Mouse (Mus musculus) embryo, embryonic 9.5 days (tissue): ENCODE measurements around the gene Nos1.

Source experiments
- DNase-seq: peaks from one replicate; pipeline ENCODE4 v3.0.0-alpha.2; 2017; ENCODE audit errors: extremely low spot score

Gene Nos1

DNA sequence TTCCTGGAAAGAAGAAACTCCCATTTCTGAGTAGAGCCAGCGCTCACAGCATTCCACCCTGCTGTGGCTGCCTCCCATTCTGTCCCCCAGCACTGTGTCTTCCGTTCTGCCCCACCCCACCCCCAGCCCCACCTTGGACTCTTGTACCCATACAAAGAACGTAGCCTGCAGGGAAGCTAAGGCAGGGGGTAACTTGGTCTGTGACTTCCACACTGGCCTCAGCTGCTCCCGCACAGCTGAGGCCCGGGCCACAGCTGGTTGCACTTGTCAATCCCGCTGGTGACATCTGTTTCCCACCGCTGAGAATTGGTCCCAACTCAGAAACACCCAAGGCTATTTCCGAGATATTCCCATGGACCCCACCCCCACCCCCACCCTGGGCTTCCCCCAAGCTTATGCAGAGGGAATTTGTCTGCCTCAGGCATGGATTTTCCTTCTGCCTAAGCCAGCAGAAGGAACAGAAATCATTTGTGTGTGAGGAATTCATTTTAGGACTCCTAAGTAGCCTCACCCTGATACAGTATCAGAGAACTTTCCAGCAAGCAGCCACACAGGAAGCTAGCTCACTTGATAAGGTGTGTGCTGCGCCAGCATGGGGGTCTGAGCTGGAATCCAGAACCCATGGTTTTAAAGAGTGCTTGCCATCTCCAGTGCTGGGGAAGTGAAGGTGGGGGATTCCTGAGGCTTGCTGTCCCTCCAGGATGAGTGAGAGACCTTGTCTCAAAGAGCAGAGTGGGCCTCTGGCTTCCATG is 117.4 kb downstream of the Nos1 start:
- DNase-seq = no peak

DNA sequence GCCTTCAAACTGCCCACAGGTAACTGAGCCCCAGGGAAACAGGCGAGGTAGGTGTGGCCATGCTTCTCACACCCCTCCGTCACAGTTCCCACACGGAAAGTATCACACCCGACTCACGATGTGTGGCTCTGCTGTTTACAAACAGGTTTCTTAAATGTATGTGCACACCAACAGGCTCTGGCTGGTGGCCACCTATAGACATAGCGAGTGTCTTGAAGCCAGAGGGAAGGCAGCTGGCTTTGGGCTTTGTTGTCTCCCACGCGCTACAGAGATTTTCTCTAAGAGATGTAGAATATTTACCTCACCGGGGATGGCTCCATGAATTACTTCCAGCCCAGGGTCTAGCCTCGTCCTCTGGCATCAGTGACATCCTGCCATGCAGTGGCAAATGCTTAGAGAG is 118.5 kb downstream of the Nos1 start:
- no peak for DNase-seq

DNA sequence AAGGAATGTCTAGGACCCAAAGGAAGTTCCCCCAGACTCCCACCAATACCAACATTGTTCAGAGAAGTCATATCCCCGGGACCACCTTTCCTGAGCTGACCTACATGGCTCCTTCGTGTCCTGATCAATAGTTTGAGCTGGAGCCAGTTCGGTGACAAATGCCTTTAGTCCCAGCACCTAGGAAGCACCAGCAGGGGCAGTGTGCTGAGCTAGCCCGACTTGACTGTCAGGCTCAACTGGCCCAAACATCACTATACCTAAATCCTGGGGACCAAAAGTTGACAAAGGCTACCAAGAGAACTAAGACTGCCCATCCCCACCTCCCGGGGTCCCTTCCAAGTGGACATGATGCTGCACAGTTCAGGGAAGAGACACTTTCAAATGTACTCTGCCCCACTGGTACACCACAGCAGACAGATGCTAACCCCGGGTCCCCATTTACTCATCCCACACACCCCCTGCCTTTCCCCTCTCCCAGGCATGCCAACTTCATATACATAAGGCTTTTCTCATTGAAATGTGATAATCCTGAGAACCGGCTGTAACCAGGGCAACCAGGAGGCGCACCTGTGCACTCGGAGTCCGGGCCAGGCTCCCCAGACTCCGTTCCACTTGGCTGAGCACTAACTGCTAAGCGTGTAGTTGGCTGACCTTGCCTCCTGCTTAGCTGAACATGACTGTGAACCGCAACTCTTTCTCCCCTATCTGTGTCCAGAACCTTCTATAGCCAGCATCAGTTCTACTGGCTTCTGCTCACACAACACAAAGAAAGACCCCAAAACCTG is 120.3 kb downstream of the Nos1 start:
- no peak for DNase-seq

DNA sequence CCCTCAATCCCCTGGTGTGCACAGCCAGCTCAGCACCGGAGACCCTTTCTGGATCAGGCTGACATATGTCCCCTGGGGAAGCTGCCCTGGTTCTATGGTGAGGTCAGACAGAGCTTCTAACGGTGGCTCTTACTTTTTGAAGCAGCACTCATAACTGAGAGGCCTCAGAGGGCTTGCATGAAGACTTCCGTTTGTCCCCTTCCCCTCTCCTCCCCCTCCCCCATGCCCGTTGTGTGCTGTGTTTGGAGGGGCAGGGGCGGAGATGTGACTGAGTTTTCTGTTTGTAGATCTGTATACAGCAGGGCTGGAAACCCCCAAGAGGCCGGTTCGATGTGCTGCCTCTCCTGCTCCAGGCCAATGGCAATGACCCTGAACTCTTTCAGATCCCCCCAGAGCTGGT is 122.7 kb downstream of the Nos1 start:
- DNase-seq = no peak

DNA sequence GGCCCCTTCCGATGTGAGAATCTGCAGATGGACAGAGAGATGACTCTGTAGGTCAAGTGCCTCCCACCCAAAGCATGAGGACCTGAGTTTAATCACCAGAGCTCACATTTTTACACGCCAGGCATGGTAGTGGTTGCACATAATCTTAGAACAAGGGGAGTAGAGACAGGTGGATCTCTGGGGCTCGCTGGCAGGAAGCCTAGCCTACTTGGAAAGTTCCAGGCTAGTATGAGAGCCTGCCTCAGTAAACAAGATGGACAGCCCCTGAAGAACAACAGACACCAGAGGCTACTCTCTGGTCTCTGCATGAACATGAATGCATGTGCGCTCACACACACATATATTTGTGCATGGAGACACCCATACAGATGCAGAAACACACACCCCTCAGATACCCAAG is 124.9 kb downstream of the Nos1 start:
- DNase-seq = no peak

DNA sequence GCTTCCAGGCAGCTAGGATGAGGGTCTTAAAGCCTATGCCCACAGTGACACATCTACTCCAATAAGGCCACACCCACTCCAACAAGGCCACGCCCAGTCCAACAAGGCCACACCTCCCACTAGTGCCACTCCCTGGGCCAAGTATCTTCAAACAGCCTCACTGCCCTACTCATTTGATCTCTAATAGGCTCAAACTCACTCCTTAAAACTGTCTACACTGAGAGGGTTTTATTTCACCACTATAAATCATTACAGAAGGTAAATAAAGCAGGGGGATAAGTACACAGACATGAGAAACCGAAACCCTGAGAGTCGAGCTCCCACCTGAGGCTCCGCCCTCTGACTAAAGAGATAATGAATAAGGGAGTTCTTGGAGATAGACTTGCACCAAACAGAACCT is 128.7 kb downstream of the Nos1 start:
- DNase-seq = no peak

DNA sequence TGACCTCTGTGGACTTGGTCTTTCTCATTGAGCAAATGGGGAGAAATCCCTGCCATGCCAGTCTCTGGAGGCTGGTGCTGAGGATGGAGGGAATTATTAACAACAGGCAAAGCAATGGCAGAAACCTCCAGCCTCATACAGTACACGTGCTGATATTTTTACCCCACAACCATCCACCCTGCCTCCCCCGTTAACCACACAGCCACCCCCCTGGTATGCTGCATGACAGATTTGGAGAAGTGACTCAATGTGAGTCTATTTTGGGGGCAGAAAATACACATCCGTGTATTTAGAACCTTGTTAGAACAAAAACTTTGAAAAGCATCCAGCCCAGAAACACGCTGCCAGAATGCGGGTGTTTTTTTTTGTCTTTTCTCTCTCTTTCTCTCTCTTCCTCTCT is 135.5 kb downstream of the Nos1 start:
- no peak for DNase-seq

DNA sequence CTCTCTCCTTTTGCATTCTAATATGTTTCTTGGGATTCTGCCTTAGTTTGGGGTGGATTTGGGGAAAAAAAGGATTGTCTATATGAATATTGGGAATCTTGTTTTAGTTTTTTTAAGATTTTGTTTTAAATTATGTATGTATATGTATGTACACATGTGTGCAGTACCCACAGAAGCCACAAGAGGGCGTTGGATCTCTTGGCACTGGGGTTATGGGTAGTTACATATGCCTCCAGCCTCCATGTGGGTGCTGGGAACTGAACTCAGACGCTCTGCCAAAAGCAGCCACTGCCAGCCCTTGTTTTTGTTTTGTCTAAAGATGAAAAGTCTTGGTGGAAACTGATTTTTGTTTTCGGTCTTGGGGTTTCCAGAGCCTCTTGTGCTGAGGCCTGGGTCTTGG is 136.1 kb downstream of the Nos1 start:
- no peak for DNase-seq

DNA sequence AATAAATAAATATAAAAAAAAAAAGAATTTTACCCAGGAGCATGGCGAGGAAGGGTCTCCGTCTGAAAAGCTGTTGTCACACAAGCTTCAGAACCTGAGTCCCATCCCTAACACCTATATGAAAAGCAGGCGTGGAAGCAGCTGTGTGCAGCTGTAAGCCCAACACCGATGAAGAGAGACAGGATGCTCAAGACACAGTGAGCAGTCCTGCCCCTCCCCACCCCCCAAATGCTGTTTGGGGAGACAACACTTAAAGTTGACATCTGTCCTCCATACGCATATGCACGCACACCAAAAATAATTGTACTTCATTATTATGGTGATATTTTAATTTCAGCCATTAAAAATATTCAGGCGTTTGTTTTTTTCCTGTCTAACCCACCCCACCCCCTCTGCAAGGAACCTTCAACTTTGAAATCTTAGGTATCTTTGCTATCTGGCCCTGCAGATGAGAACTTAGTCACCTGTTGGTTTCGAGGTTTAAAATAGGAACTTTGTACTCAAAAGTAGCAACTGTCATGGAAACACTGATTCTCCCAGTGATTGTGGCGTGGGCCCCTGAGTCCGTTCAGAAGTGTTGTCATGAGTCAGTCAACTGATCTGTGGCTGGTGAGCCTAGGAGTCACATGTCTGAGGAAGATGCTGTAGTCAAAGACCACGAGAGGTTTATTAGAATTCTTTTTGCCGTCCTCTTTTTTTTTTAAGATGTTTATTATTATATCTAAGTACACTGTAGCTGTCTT is 141.1 kb downstream of the Nos1 start:
- DNase-seq = no peak

DNA sequence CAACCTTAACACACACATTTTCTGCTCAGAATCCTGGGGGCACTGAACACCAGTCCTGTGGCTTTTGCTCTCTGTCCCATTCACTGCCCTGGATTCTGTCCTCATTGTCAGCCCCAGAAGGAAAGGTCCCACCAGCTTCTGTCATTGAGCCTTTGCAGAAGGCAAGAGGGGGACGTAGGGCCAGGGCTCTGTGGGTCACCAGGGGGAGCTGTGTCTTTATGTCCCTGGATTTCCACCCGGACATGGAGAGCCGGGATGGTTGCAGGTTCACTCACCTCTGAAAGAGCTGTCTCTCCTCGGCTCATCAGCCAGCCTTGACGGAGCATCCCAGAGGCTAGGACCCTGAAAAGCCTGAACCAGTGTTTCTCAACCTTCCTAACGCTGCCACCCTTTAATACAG is 142.9 kb downstream of the Nos1 start:
- no peak for DNase-seq

DNA sequence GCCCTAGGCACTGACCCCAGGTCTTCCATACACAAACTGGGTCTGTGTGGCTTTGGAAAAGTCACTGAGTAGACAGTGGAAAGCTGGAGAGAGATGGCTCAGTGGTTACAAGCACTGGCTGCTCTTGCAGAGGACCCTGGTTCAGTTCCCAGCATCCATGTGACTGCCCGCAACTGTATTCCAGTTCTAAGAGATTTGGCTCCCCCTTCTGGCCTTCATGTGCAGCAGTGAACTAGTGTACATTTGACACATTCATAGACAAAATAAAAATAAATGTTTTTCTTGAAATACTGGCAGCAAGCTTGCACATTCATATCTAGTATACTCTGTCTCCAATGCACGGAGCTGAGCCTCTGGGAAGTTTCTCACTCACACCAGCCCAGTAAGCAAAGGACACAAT is 147.7 kb downstream of the Nos1 start:
- no peak for DNase-seq

DNA sequence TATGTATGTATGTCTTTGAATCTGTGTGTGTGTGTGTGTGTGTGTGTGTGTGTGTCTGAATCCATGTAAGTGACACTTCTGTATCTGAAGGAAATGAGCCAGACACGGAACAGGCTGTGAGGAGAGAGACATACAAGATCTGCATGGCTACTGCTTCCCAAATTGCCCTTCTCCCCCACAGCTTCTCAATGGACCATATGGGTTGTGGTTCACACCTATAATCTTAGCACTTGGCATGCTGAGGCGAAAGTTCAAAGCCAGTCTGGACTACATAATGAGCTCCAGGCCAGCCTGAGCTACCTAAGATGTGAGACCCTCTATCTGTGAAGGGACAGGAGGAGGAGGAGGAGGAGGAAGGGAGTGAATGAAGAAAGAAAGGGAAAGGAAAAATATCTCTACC is 151.4 kb downstream of the Nos1 start:
- no peak for DNase-seq

DNA sequence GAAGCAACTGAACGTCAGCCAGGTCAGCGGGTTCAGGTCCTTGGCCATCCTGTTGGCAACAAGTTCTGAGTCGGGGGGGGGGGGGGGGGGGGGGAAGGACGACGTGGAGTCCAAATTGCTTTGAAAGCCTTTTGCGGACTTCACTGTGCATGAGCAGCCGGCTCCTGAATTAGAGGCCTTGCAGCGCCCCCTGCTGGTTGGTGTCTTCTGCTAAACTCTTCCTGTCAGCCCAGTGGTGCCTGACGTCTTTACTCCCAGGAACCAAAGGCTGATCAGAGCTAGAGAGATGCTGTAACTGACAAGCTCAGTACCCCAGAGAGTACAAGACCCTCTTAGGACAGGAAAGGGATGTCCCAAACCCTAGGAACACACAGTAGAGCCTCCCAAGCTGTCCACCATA is 152.0 kb downstream of the Nos1 start:
- DNase-seq = peak; percentile 82

DNA sequence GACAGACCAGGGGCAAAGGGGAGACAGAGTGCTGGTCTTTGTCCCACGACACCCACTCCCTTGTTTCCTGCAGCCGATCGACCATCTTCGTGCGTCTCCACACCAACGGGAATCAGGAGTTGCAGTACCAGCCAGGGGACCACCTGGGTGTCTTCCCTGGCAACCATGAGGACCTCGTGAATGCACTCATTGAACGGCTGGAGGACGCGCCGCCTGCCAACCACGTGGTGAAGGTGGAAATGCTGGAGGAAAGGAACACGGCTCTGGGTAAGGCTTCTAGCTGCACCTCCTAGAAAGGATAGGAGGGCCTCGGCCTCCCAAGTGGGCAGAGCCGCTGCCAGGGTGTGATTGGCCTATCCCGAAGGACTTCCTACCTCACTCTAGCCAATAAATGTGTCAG is 155.5 kb downstream of the Nos1 start:
- no peak for DNase-seq

DNA sequence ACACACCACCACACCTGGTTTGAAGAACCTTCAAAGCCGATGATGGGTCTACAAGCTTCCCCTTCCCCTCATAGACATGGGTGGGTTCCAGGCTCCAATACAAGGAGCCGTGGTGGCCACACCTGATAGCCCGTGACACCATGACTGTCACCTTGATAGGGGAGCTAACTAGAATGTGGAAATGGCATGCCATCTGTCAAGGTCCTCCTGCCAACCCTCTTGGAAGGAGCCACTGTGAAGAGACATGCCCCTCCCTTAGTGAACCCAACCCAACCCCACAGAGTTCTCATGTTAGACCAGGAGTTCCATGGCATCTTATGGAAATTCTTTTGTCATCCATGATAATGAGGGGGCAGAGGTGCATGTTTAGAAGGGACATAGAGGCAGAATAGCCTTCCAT is 156.4 kb downstream of the Nos1 start:
- no peak for DNase-seq

DNA sequence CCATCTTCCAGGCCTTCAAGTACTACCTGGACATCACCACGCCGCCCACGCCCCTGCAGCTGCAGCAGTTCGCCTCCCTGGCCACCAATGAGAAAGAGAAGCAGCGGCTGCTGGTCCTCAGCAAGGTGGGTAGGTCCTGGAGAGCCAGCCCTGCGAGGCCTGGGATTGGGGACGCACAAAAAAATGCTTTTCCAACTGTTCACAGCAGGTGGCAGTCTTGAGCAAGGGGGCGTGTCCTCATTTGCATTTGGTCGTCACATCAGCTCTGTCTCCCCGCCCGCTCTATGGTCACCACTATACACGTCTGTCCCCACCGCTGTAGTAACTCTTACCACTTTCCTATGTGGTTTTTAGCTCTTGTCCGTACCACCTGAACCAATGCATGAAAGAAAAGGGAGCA is 157.3 kb downstream of the Nos1 start:
- DNase-seq = peak; percentile 83

DNA sequence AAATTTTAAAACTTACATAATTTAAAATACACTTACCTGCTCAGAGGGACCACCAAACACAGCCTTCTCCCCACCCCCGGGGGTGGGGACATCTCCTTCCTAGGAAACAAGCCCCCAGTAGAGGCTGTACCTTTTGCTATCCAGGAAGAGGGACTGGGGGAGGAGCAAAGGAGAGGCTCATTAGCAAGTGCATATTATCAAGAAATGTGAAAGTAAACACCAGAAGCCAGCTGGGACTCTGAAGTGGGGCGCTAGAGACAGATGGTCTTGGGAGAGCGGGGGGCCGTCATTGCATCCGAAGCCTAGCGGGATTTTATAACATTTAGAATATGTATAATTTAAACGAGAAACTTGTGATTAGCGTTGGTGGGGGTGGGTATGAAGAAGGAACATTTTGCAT is 158.6 kb downstream of the Nos1 start:
- no peak for DNase-seq

DNA sequence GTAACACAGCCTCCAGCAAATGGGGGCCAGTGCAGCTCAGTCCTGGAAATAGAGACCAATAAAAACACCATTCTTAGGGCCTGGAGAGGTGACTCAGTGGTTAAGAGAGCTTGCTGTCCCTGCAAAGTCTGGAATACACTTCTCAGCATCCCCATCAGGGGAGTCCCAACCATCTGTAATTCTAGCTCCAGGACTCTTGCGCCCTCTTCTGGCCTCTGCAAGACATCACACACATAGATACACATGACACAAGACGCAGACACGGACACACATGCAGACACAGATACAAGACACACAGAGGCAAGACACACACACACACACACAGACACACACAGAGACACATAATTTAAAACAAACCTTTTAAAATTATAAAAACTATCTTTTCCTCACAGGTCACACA is 160.7 kb downstream of the Nos1 start:
- no peak for DNase-seq

DNA sequence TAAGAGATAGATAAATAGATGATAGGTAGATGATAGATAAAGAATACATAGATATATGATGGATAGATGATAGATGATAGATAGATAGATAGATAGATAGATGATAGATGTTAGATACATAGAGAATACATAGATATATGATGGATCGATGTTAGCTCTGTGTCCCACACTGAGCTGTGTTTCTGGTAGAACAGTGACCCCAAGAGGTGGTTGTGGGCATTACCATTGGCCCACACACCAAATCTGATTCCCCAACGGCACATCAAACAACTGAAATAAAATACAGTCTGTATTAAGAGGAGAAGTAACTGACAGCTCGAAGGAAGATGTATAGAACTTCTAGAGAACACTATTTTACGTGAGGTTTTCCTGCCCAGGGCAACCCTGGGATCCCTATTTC is 165.8 kb downstream of the Nos1 start:
- DNase-seq = no peak

DNA sequence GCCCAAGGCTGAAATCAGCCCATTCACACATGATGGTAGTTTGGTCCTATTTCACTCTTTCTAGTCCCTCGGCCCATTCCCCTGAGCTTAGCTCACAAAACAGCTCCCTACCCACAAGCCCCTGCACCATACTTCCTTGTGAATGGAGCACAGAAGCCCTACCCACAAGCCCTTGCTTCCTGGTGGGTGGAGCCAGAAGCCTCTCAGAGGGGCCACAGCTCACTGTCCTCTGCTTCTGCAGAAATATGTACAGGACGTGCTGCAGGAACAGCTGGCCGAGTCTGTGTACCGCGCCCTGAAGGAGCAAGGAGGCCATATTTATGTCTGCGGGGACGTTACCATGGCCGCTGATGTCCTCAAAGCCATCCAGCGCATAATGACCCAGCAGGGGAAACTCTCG is 168.6 kb downstream of the Nos1 start:
- DNase-seq = no peak

DNA sequence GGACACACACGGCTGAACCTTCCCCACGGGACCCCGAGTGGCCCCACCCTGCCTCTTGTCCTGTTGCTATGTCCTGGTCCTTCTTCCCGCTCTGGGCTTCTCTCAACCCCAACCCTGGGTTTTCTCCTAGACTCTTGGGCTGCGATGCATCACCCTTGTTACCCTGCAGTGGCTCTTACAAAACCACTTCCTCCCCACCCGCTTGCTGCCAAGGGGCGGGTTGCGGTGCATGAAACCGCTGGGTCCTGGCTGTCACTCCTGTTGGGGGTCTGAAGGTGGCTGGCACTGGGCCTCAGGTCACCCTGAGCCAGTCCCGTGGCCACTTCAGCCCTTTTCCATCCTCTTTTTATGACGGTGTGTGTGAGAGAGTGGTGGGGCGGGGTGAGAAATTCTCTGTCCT is 173.1 kb downstream of the Nos1 start:
- no peak for DNase-seq

DNA sequence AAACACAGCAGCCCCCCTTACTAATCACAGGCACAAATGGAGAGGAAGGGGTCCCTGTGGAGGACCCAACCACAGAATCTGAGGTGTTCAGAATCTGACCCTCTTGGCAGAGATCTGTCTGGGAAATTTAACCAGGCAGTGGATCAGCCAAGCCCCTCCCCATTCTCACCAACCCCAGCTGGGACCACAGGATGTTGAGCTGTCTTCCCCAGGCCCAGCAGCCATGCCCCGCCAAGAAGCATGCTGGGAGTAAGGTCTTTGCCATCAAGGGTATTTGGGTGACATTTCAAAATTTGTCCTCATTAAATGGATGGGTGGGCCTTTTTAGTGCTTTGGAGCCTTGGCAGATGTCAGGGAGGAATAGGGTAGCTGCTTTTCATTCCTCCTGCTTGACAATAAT is 173.6 kb downstream of the Nos1 start:
- no peak for DNase-seq
